Mouse (Mus musculus): ENCODE measurements at regions not wholly inside any gene's neighbourhood (a gene's known extent, or its start where the extent isn't known, plus 50 kb on each side); places are given as distances from the start of the nearest gene placed in this dataset.

DNA sequence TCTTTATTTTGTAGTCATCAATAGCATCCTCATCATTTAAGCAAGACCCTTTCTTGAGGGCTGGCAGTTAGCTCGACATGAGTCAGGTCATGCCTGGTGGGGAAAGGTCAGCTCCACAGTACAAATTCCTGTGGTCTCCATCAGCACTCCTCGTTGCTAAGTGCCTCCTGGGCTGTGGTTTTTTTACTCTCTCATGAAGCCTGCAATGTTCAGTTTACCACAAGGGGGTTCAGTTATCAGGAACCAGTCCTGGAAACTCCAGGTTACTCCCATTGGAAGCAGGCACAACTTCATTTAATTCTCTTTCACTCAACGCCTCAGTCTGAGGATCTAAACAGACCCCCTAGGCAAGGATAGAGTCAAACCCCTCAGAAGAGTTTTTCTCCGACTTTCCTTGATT lies 520.8 kb downstream of the Cps1 start:
- TF ChIP-seq CTCF (IDR thresholded peaks at IDR 0.05; ENCODE audit: low read depth) (no peak), EP300 (optimal IDR thresholded peaks at IDR 0.05) (no peak)

All from stomach, postnatal 0 days (tissue).